Mouse (Mus musculus): Measurements from ENCODE around the gene Nav2.

DNA sequence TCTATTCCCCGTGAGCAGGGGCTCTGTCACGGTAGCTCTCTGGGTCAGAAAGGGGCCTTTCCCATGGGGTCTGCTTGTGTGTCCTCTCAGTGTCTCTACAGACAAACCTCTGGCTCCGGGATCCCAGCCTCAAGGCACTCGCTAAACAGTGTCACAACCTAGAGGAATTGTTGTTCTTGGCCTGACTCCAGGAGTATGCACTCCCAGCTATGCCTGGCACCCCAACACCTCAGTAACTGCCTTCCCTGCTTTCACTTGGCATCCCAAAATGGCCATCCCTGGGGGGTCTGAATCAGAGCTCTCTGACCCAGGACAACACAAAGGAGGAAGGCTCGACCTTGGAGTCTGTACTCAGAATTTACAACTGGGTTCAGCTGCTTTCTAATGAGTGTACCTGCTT, 317.2 kb downstream of the Nav2 start:
- TF ChIP-seq GATA1 (IDR thresholded peaks at IDR 0.05; ENCODE audit: borderline replicate concordance, low read length), result no peak
- TF ChIP-seq FLI1 (IDR thresholded peaks at IDR 0.05; ENCODE audit: low read length), result no peak
